8 mouse cellular contexts compared by ENCODE assay signal in the genomic region with DNA sequence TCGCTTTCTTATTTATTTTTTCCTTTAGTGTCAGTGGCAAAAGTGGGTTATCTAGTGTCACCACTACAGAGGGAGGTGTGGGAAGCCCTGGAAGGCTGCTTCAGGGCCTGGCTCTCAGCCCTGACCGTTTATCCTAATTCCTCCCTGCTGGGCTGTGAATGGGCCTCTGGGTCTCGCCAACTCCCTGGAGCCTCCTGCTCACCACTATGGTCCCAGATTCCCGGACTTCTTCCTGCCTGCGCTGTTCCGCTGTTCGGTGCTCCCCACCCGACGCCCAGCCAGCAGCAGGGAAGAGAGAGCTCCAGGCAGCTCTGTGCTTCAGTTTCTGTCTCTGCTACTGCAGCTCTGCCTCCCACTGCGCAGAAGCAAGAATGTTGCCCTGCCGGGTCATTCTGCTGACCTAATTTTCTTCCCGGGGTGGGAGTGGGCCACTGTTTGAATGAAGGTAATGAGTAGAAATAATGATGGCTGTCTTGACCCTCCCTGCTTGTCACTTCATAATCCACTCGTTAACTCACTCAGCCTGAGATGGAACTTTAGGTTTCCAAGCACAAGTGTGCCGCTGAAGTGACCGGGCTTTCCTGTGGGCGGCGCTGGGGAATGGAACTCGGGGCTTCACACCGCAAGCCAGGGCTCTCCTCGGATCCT. TPM values are rescaled to one million over a fixed set of nuclear protein-coding genes. Genes with fewer than 3 reads are reported as not detected.
A peak's percentile ranks its signal among the peaks of the same experiment; 100 is the strongest.
DNase-seq lines count a peak whose midpoint lies in the region; ATAC-seq and TF ChIP-seq lines count a peak whose summit lies in the region.

No protein-coding gene starts in this region.

- WGBS in embryonic facial prominence, embryonic 14.5 days, result 16% methylated on average over 19 of the region's 20 CpGs
- 18% methylated on average over 20 of the region's 20 CpGs for WGBS in midbrain, embryonic 16.5 days

- H3K9ac ChIP-seq in embryonic facial prominence, embryonic 14.5 days (ENCODE audit: low read depth, low read length), result peak overlapping the region; percentile 43
- H3K9ac ChIP-seq in midbrain, embryonic 16.5 days (ENCODE audit: low read depth, low read length), result 0 out of 2 replicates have a peak overlapping the region, but pooled peaks have one; percentile 38

- peak overlapping the region; percentile 55; the same call in 1 of the 2 replicates for H3K27ac ChIP-seq in left cerebral cortex, adult 2 months
- peak overlapping the region; percentile 52; the same call in 1 of the 2 replicates for H3K27ac ChIP-seq in embryonic facial prominence, embryonic 14.5 days (replicated peaks; ENCODE audit: low read depth, low read length)
- peak overlapping the region; percentile 28; the same call in 1 of the 2 replicates for H3K27ac ChIP-seq in midbrain, embryonic 16.5 days (ENCODE audit: low read length)

- peak in 1 of 2 experiments; percentile 24 for DNase-seq in left cerebral cortex, adult 2 months (ENCODE audit: extremely low spot score in 1 of 2, low spot score in 2 of 2)
- no peak for DNase-seq in left cerebral cortex, postnatal 14 days (ENCODE audit: low spot score in 2 of 2)
- peak; percentile 56 for DNase-seq in embryonic facial prominence, embryonic 14.5 days (ENCODE audit: low spot score)
- peak; percentile 57 for DNase-seq in heart, postnatal 25 days (ENCODE audit: low spot score)
- peak; percentile 51 to 67 for DNase-seq in kidney, postnatal 4 days

- H3K27me3 ChIP-seq in embryonic facial prominence, embryonic 14.5 days (replicated peaks; ENCODE audit: control insufficient read depth, insufficient read depth, low read length), result no peaks in the 10 kb centered on the region
- no peaks in the 10 kb centered on the region for H3K27me3 ChIP-seq in midbrain, embryonic 16.5 days (ENCODE audit: control insufficient read depth, insufficient read depth, low read depth, low read length)

- H3K9me3 ChIP-seq in embryonic facial prominence, embryonic 14.5 days (ENCODE audit: control insufficient read depth, low read length), result no peaks in the 10 kb centered on the region
- no peaks in the 10 kb centered on the region for H3K9me3 ChIP-seq in midbrain, embryonic 16.5 days (replicated peaks; ENCODE audit: control insufficient read depth, low read length, poor library complexity, severe bottlenecking)

- H3K4me2 ChIP-seq in embryonic facial prominence, embryonic 14.5 days (ENCODE audit: low read depth, low read length), result peak overlapping the region; percentile 36
- H3K4me2 ChIP-seq in midbrain, embryonic 16.5 days (ENCODE audit: low read length), result peak overlapping the region; percentile 33; the same call in 1 of the 2 replicates

- intact Hi-C loops in left cerebral cortex, adult 2 months (cut with DNase I), result no loop called here
- intact Hi-C loops in left cerebral cortex, postnatal 14 days (cut with DNase I), result no loop called here
- intact Hi-C loops in heart, postnatal 25 days (cut with DNase I), result loop anchor here (2.0 kb wide), 1 partner anchor 16 kb away; no protein-coding TSS in a partner anchor

- no peaks in the 10 kb centered on the region for H3K36me3 ChIP-seq in embryonic facial prominence, embryonic 14.5 days (ENCODE audit: control insufficient read depth, insufficient read depth, low read length)
- no peaks in the 10 kb centered on the region for H3K36me3 ChIP-seq in midbrain, embryonic 16.5 days (ENCODE audit: control insufficient read depth, insufficient read depth, low read length)

- no peak; the same call in 1 of the 2 replicates for TF ChIP-seq CTCF in left cerebral cortex, adult 2 months (IDR thresholded peaks at IDR 0.05)

- ATAC-seq in embryonic facial prominence, embryonic 14.5 days (ENCODE audit: low read depth), result peak; percentile 72; the same call in 1 of the 2 replicates
- ATAC-seq in midbrain, embryonic 16.5 days, result no peak
- no peak for ATAC-seq in megakaryocyte progenitor cell, adult 5-6 weeks (replicated peaks; ENCODE audit: poor library complexity)
- ATAC-seq in CD4-positive, CD25-positive, alpha-beta regulatory T cell, adult 4 months, result no peak

- H3K4me1 ChIP-seq in embryonic facial prominence, embryonic 14.5 days (ENCODE audit: control insufficient read depth, insufficient read depth, low read length), result peaks cover 15% of the 10 kb centered on the region
- peaks cover 8% of the 10 kb centered on the region for H3K4me1 ChIP-seq in midbrain, embryonic 16.5 days (ENCODE audit: control insufficient read depth, insufficient read depth, low read length)

- H3K4me3 ChIP-seq in left cerebral cortex, adult 2 months, result peak overlapping the region; percentile 10; the same call in 1 of the 2 replicates
- H3K4me3 ChIP-seq in embryonic facial prominence, embryonic 14.5 days (ENCODE audit: low read depth, low read length), result no peak overlapping the region
- no peak overlapping the region for H3K4me3 ChIP-seq in midbrain, embryonic 16.5 days (ENCODE audit: low read depth, low read length)

RNA-seq across cellular contexts. Expression of a gene that starts 18.7 kb away (rescaled TPM):
- total RNA-seq in left cerebral cortex, adult 2 months (2021), result 10 to 100 TPM; 71.4 to 75.1 TPM
- total RNA-seq in left cerebral cortex, postnatal 14 days (2021), result 10 to 100 TPM; 73.3 to 77.0 TPM
- 51.6 and 58.6 TPM in 2 replicates for polyA plus RNA-seq in embryonic facial prominence, embryonic 14.5 days (2014; fragmentation: Nextera tagmentation; extraction: Ambion mirVana)
- total RNA-seq in heart, postnatal 25 days (2021), result 10 to 100 TPM; 81.3 to 98.0 TPM
- 42.7 and 44.4 TPM in 2 replicates for polyA plus RNA-seq in midbrain, embryonic 16.5 days (2015; fragmentation: Nextera tagmentation; extraction: Ambion mirVana)
- 70.8 and 70.9 TPM in 2 replicates for total RNA-seq in megakaryocyte progenitor cell, adult 5-6 weeks (2015)
- total RNA-seq in megakaryocyte progenitor cell, adult 5-6 weeks (2017), result 121 and 127 TPM in 2 replicates
- 100 to 1,000 TPM; 175 to 217 TPM for polyA plus RNA-seq in CD4-positive, CD25-positive, alpha-beta regulatory T cell, adult 4 months (2017; shearing (Covaris generic))

RNA-seq across cellular contexts. Expression of a gene that starts 47.8 kb away (rescaled TPM):
- total RNA-seq in left cerebral cortex, adult 2 months (2021), result under 1 TPM in 1 of 2 experiments, not detected in 1; 0.23 TPM
- under 1 TPM in 1 of 2 experiments, not detected in 1; 0.59 TPM for total RNA-seq in left cerebral cortex, postnatal 14 days (2021)
- polyA plus RNA-seq in embryonic facial prominence, embryonic 14.5 days (2014; fragmentation: Nextera tagmentation; extraction: Ambion mirVana), result 2.4 and 2.5 TPM in 2 replicates
- 1 to 10 TPM; 2.1 to 3.2 TPM for total RNA-seq in heart, postnatal 25 days (2021)
- polyA plus RNA-seq in midbrain, embryonic 16.5 days (2015; fragmentation: Nextera tagmentation; extraction: Ambion mirVana), result 0.17 and 0.19 TPM in 2 replicates
- 0.69 and 1.0 TPM in 2 replicates for total RNA-seq in megakaryocyte progenitor cell, adult 5-6 weeks (2015)
- total RNA-seq in megakaryocyte progenitor cell, adult 5-6 weeks (2017), result 2.3 and 3.0 TPM in 2 replicates
- not detected for polyA plus RNA-seq in CD4-positive, CD25-positive, alpha-beta regulatory T cell, adult 4 months (2017; shearing (Covaris generic))

Comparison
In these comparisons a context has a peak if more than half of its experiments do, and no peak if none do; other contexts are left out.
1. DNase-seq: peak in embryonic facial prominence, embryonic 14.5 days (single experiment), heart, postnatal 25 days (single experiment) and kidney, postnatal 4 days (2 of 2); none in left cerebral cortex, postnatal 14 days (0 of 2).
2. Peak in every context shown above with its lines, with median percentiles within 50 percentile points of each other: H3K27ac ChIP-seq.